Mouse (Mus musculus): ENCODE measurements around the gene Fbxl18. TPM values are rescaled to one million over a fixed set of nuclear protein-coding genes. Genes with fewer than 3 reads are reported as not detected.

Gene Fbxl18
- polyA plus RNA-seq, 1 experiment: 9.5 TPM

DNA sequence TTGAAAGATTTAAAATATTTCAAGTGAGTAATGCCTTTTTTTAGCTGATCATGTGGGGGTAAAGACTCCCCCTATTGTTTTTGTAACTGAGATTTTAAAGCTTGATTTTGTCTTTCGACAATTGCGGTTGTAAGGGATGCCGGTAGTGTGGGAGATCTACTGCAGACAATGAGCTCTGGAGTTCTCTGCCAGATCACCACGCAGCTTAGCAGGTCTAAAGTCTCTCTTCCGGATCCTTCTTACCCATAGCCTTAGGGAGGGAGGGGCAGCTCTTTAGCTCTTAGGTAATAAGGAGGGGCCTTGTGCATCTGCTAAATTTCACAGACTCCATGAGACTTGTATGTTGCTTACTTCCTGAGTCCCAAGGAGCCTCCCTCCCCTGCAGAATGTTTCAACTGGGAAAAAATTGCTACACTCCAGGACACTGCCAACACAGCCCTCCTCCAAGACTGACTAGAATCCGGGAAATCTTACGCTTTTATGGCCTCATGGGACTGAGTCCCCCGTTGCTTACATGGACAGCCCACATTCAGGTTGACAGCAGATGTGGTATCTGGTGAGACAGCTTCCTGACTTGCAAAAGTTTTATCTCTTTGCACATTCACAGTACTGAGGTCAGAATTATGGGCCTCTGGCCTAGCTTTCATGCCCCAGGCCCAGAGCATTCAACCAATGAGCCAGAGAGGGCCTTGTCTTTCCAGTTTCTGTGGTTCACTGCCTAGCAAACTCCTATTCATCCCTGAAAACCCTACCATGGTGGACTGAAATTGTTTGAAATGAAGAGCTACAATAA lies 61.4 kb downstream of the Fbxl18 start:
- H3K4me3 ChIP-seq (ENCODE audit: insufficient read depth, poor library complexity, severe bottlenecking): no peak overlapping the region
- no peak overlapping the region for H3ac ChIP-seq (ENCODE audit: control insufficient read depth, insufficient read length, low read depth)
- H3K36me3 ChIP-seq (ENCODE audit: control insufficient read depth, insufficient read depth): no peaks in the 10 kb centered on the region
- no peaks in the 10 kb centered on the region for H3K79me2 ChIP-seq (ENCODE audit: control insufficient read depth, insufficient read depth)
- TF ChIP-seq MYOD1 (IDR thresholded peaks at IDR 0.05; ENCODE audit: control insufficient read depth, insufficient read length, low read depth): no peak
- TF ChIP-seq CEBPB (IDR thresholded peaks at IDR 0.05; ENCODE audit: low read depth): no peak
- no peak for TF ChIP-seq CTCF (IDR thresholded peaks at IDR 0.05; ENCODE audit: control insufficient read depth, insufficient read depth, insufficient read length)
- no peak for TF ChIP-seq USF1 (IDR thresholded peaks at IDR 0.05; ENCODE audit: low read depth)
- no peak for TF ChIP-seq FOSL1 (IDR thresholded peaks at IDR 0.05; ENCODE audit: insufficient read depth, low read length, poor library complexity, severe bottlenecking)
- no peak for TF ChIP-seq MYOG (IDR thresholded peaks at IDR 0.05; ENCODE audit: control insufficient read depth, extremely low read depth, insufficient read length)
- TF ChIP-seq MAX (IDR thresholded peaks at IDR 0.05): no peak
- no peaks in the 10 kb centered on the region for H3K79me3 ChIP-seq (ENCODE audit: low read depth)
- H3K27me3 ChIP-seq (ENCODE audit: control insufficient read depth, insufficient read depth, insufficient read length): no peaks in the 10 kb centered on the region

GRCm38 (mm10) chr5:142826131-142826530 lies 69.1 kb downstream of the Fbxl18 start:
- Histone ChIP-seq H3K4me3 (ENCODE audit: insufficient read depth, poor library complexity, severe bottlenecking) (no peak overlapping the region), H3K36me3 (ENCODE audit: control insufficient read depth, insufficient read depth) (no peaks in the 10 kb centered on the region), H3K79me3 (ENCODE audit: low read depth) (peaks cover 4% of the 10 kb centered on the region), H3K27me3 (ENCODE audit: control insufficient read depth, insufficient read depth, insufficient read length) (no peaks in the 10 kb centered on the region), H3K79me2 (ENCODE audit: control insufficient read depth, insufficient read depth) (peaks cover 11% of the 10 kb centered on the region), H3ac (ENCODE audit: control insufficient read depth, insufficient read length, low read depth) (no peak overlapping the region)
- TF ChIP-seq MYOD1 (IDR thresholded peaks at IDR 0.05; ENCODE audit: control insufficient read depth, insufficient read length, low read depth) (no peak), CTCF (IDR thresholded peaks at IDR 0.05; ENCODE audit: control insufficient read depth, insufficient read depth, insufficient read length) (no peak), FOSL1 (IDR thresholded peaks at IDR 0.05; ENCODE audit: insufficient read depth, low read length, poor library complexity, severe bottlenecking) (no peak), CEBPB (IDR thresholded peaks at IDR 0.05; ENCODE audit: low read depth) (no peak), USF1 (IDR thresholded peaks at IDR 0.05; ENCODE audit: low read depth) (no peak), MAX (IDR thresholded peaks at IDR 0.05) (no peak), MYOG (IDR thresholded peaks at IDR 0.05; ENCODE audit: control insufficient read depth, extremely low read depth, insufficient read length) (no peak)

- TF ChIP-seq USF1 (IDR thresholded peaks at IDR 0.05; ENCODE audit: low read depth) (no peak), CTCF (IDR thresholded peaks at IDR 0.05; ENCODE audit: control insufficient read depth, insufficient read depth, insufficient read length) (no peak), CEBPB (IDR thresholded peaks at IDR 0.05; ENCODE audit: low read depth) (no peak), MAX (IDR thresholded peaks at IDR 0.05) (no peak), FOSL1 (IDR thresholded peaks at IDR 0.05; ENCODE audit: insufficient read depth, low read length, poor library complexity, severe bottlenecking) (no peak), MYOD1 (IDR thresholded peaks at IDR 0.05; ENCODE audit: control insufficient read depth, insufficient read length, low read depth) (no peak), MYOG (IDR thresholded peaks at IDR 0.05; ENCODE audit: control insufficient read depth, extremely low read depth, insufficient read length) (no peak)
- H3K27me3 ChIP-seq (ENCODE audit: control insufficient read depth, insufficient read depth, insufficient read length): no peaks in the 10 kb centered on the region
- no peaks in the 10 kb centered on the region for H3K36me3 ChIP-seq (ENCODE audit: control insufficient read depth, insufficient read depth)
- H3K4me3 ChIP-seq (ENCODE audit: insufficient read depth, poor library complexity, severe bottlenecking): no peak overlapping the region
- H3K79me3 ChIP-seq (ENCODE audit: low read depth): peaks cover 8% of the 10 kb centered on the region
- no peak overlapping the region for H3ac ChIP-seq (ENCODE audit: control insufficient read depth, insufficient read length, low read depth)
- peaks cover 16% of the 10 kb centered on the region for H3K79me2 ChIP-seq (ENCODE audit: control insufficient read depth, insufficient read depth)
Measured at GRCm38 (mm10) chr5:142825665-142826064, 69.6 kb downstream of the Fbxl18 start.

DNA sequence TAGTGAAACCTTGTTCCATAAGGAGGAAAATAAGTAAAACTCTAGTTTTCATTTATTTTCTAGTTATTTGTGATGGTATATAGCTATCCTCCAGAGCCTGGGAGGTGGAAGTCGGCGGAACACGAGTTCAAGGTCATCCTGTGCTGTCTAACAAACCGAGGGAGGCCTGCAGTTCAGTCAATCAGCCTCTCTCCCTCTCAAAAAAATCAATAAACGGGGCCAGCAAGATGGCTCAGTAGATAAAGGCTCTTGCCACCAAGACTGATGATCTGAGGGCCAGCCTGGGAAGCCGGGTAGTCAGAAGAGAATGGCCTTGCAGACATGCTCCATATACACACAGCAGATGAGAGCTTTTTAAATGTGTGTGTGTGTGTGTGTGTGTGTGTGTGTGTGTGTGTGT lies 71.1 kb downstream of the Fbxl18 start:
- H3K36me3 ChIP-seq (ENCODE audit: control insufficient read depth, insufficient read depth): no peaks in the 10 kb centered on the region
- TF ChIP-seq CEBPB (IDR thresholded peaks at IDR 0.05; ENCODE audit: low read depth): no peak
- no peak for TF ChIP-seq FOSL1 (IDR thresholded peaks at IDR 0.05; ENCODE audit: insufficient read depth, low read length, poor library complexity, severe bottlenecking)
- no peak for TF ChIP-seq MYOD1 (IDR thresholded peaks at IDR 0.05; ENCODE audit: control insufficient read depth, insufficient read length, low read depth)
- no peak for TF ChIP-seq MYOG (IDR thresholded peaks at IDR 0.05; ENCODE audit: control insufficient read depth, extremely low read depth, insufficient read length)
- TF ChIP-seq MAX (IDR thresholded peaks at IDR 0.05): no peak
- no peak for TF ChIP-seq CTCF (IDR thresholded peaks at IDR 0.05; ENCODE audit: control insufficient read depth, insufficient read depth, insufficient read length)
- TF ChIP-seq USF1 (IDR thresholded peaks at IDR 0.05; ENCODE audit: low read depth): no peak
- H3K79me3 ChIP-seq (ENCODE audit: low read depth): peaks cover 20% of the 10 kb centered on the region
- no peaks in the 10 kb centered on the region for H3K27me3 ChIP-seq (ENCODE audit: control insufficient read depth, insufficient read depth, insufficient read length)
- peak overlapping the region; percentile 28 for H3K4me3 ChIP-seq (ENCODE audit: insufficient read depth, poor library complexity, severe bottlenecking)
- H3ac ChIP-seq (ENCODE audit: control insufficient read depth, insufficient read length, low read depth): peak overlapping the region; percentile 51
- peaks cover 32% of the 10 kb centered on the region for H3K79me2 ChIP-seq (ENCODE audit: control insufficient read depth, insufficient read depth)

- peaks cover 39% of the 10 kb centered on the region for H3K79me2 ChIP-seq (ENCODE audit: control insufficient read depth, insufficient read depth)
- no peaks in the 10 kb centered on the region for H3K36me3 ChIP-seq (ENCODE audit: control insufficient read depth, insufficient read depth)
- H3K27me3 ChIP-seq (ENCODE audit: control insufficient read depth, insufficient read depth, insufficient read length): no peaks in the 10 kb centered on the region
- peak overlapping the region; percentile 51 for H3ac ChIP-seq (ENCODE audit: control insufficient read depth, insufficient read length, low read depth)
- TF ChIP-seq FOSL1 (IDR thresholded peaks at IDR 0.05; ENCODE audit: insufficient read depth, low read length, poor library complexity, severe bottlenecking) (peak; percentile 74), MAX (IDR thresholded peaks at IDR 0.05) (peak; percentile 70), MYOD1 (IDR thresholded peaks at IDR 0.05; ENCODE audit: control insufficient read depth, insufficient read length, low read depth) (peak; percentile 16), USF1 (IDR thresholded peaks at IDR 0.05; ENCODE audit: low read depth) (peak; percentile 82), MYOG (IDR thresholded peaks at IDR 0.05; ENCODE audit: control insufficient read depth, extremely low read depth, insufficient read length) (no peak), CTCF (IDR thresholded peaks at IDR 0.05; ENCODE audit: control insufficient read depth, insufficient read depth, insufficient read length) (no peak), CEBPB (IDR thresholded peaks at IDR 0.05; ENCODE audit: low read depth) (no peak)
- H3K4me3 ChIP-seq (ENCODE audit: insufficient read depth, poor library complexity, severe bottlenecking): peak overlapping the region; percentile 34
- H3K79me3 ChIP-seq (ENCODE audit: low read depth): peaks cover 26% of the 10 kb centered on the region
Measured at GRCm38 (mm10) chr5:142823096-142824062, 71.8 kb downstream of the Fbxl18 start.

Data from C2C12 (cell line).